In the genomic region with DNA sequence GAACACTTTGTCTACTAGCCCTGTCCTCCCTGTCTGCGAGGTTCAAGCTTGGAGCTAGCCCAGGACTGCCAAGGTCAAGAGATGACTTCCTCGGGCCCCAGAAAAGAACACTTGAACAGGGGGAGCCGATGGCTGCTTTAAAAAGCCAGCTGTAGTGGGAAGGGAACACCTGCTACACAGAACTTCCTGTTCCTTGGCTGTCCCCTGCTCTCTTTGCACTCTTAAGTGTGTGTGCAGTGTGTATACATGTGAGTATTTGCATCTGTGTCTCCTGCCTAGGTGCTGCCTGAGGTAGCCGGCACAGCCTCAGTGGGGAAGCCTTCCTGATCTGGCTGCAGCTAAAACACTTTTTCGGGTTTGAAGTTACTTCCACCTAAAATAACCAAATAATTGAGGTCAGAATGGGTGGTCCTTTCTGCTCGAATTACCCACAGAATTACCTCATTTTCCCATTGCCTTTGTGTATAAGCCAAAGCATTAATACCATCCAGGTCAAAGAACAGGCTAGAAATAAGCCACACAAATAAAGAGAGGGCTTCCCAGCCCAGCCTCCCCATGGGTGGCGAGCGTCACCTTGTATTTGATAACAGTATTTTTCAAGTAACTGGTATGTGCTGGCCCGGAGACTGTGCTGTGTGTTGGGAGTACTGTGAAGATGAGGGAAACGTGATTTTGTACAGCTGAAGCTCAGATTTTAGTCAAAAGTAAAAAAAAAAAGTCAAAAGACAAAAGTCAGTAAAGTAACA, we compare ENCODE assay signal across 9 mouse cellular contexts.
DNase-seq lines count a peak whose midpoint lies in the region; ATAC-seq and TF ChIP-seq lines count a peak whose summit lies in the region.
"Had no signal": no experiment of that assay in that cellular context is flagged by ENCODE, and none has a peak within 500 bp of the region (broad histone marks: within the 10 kb centered on the region; RNA-seq: fewer than 3 reads in every experiment).

No protein-coding gene starts in this region.

- ATAC-seq in limb, embryonic 14.5 days (ENCODE audit: low FRiP score, low read depth), result peak; percentile 57; the same call in 1 of the 2 replicates
- ATAC-seq in heart, embryonic 12.5 days (ENCODE audit: insufficient number of reproducible peaks, low FRiP score), result no peak
- no peak for ATAC-seq in forebrain, embryonic 16.5 days

- no peak for TF ChIP-seq CTCF in small intestine, adult 2 months (IDR thresholded peaks at IDR 0.05; ENCODE audit: extremely low read depth, insufficient read length, insufficient replicate concordance, low read depth, low read length)

- no peak for TF ChIP-seq POLR2A in limb, embryonic 14.5 days (IDR thresholded peaks at IDR 0.05; ENCODE audit: borderline replicate concordance, extremely low read depth, insufficient read depth, insufficient read length)
- no peak for TF ChIP-seq POLR2A in small intestine, adult 2 months (IDR thresholded peaks at IDR 0.05; ENCODE audit: low read depth, low read length)

- H3K9ac ChIP-seq in limb, embryonic 14.5 days (ENCODE audit: low read depth, low read length, severe bottlenecking), result no peak overlapping the region
- H3K9ac ChIP-seq in heart, embryonic 12.5 days, result peak overlapping the region; percentile 42; the same call in 1 of the 2 replicates
- no peak overlapping the region for H3K9ac ChIP-seq in forebrain, embryonic 16.5 days (replicated peaks; ENCODE audit: low read depth, low read length)

- DNase-seq in limb, embryonic 14.5 days (ENCODE audit: low spot score), result no peak
- no peak for DNase-seq in limb, embryonic 10.5 days (ENCODE audit: low spot score)
- DNase-seq in CD4-positive, CD25-positive, alpha-beta regulatory T cell, adult 2 months (ENCODE audit: low read depth, low spot score), result peak; percentile 22
- no peak for DNase-seq in urinary bladder, postnatal 36 days (ENCODE audit: low spot score in 2 of 2)
- DNase-seq in layer of hippocampus, postnatal 36 days, result no peak

- 52% methylated on average over 10 of the region's 10 CpGs for WGBS in limb, embryonic 14.5 days
- WGBS in limb, embryonic 10.5 days, result 80% methylated on average over 10 of the region's 10 CpGs
- 39% methylated on average over 10 of the region's 10 CpGs for WGBS in heart, embryonic 12.5 days
- 57% methylated on average over 10 of the region's 10 CpGs for WGBS in small intestine, adult 2 months
- 53% methylated on average over 10 of the region's 10 CpGs for WGBS in forebrain, embryonic 16.5 days

- no peaks in the 10 kb centered on the region for H3K27me3 ChIP-seq in limb, embryonic 14.5 days (ENCODE audit: control insufficient read depth, insufficient read depth, low read length)
- no peaks in the 10 kb centered on the region for H3K27me3 ChIP-seq in limb, embryonic 10.5 days (ENCODE audit: low read depth, poor library complexity, severe bottlenecking)
- H3K27me3 ChIP-seq in heart, embryonic 12.5 days (replicated peaks), result no peaks in the 10 kb centered on the region
- H3K27me3 ChIP-seq in small intestine, adult 2 months (ENCODE audit: control insufficient read depth, insufficient read depth, low read length), result no peaks in the 10 kb centered on the region
- no peaks in the 10 kb centered on the region for H3K27me3 ChIP-seq in forebrain, embryonic 16.5 days (replicated peaks; ENCODE audit: control insufficient read depth, insufficient read depth, low read length)

- H3K4me2 ChIP-seq in limb, embryonic 14.5 days (replicated peaks; ENCODE audit: low read depth, low read length, severe bottlenecking), result no peak overlapping the region
- H3K4me2 ChIP-seq in heart, embryonic 12.5 days, result no peak overlapping the region
- no peak overlapping the region for H3K4me2 ChIP-seq in forebrain, embryonic 16.5 days (ENCODE audit: low read length)

- no peaks in the 10 kb centered on the region for H3K9me3 ChIP-seq in limb, embryonic 14.5 days (ENCODE audit: control insufficient read depth, low read length)
- no peaks in the 10 kb centered on the region for H3K9me3 ChIP-seq in limb, embryonic 10.5 days (replicated peaks)
- no peaks in the 10 kb centered on the region for H3K9me3 ChIP-seq in heart, embryonic 12.5 days (replicated peaks)
- H3K9me3 ChIP-seq in forebrain, embryonic 16.5 days (ENCODE audit: control insufficient read depth, low read length), result no peaks in the 10 kb centered on the region; the same call in 1 of the 2 replicates
- H3K9me3 ChIP-seq: midbrain, embryonic 10.5 days had no signal

- H3K27ac ChIP-seq in limb, embryonic 14.5 days (replicated peaks; ENCODE audit: low read depth, low read length), result no peak overlapping the region
- H3K27ac ChIP-seq in limb, embryonic 10.5 days, result no peak overlapping the region
- H3K27ac ChIP-seq in heart, embryonic 12.5 days (ENCODE audit: poor library complexity, severe bottlenecking), result peak overlapping the region; percentile 91
- H3K27ac ChIP-seq in small intestine, adult 2 months (ENCODE audit: insufficient read depth, low read depth, low read length), result 0 out of 2 replicates have a peak overlapping the region, but pooled peaks have one; percentile 41
- no peak overlapping the region for H3K27ac ChIP-seq in forebrain, embryonic 16.5 days (ENCODE audit: low read length)
- H3K27ac ChIP-seq: midbrain, embryonic 10.5 days had no signal

- H3K4me1 ChIP-seq in limb, embryonic 14.5 days (ENCODE audit: control insufficient read depth, insufficient read depth, low read length), result peaks cover 13% of the 10 kb centered on the region
- H3K4me1 ChIP-seq in limb, embryonic 10.5 days, result peaks cover 11% of the 10 kb centered on the region
- peaks cover 35% of the 10 kb centered on the region for H3K4me1 ChIP-seq in heart, embryonic 12.5 days (replicated peaks)
- H3K4me1 ChIP-seq in small intestine, adult 2 months (ENCODE audit: control insufficient read depth, insufficient read depth, insufficient read length, low read length), result peaks cover 7% of the 10 kb centered on the region
- no peaks in the 10 kb centered on the region for H3K4me1 ChIP-seq in forebrain, embryonic 16.5 days (replicated peaks; ENCODE audit: control insufficient read depth, insufficient read depth, low read length)
- H3K4me1 ChIP-seq: midbrain, embryonic 10.5 days had no signal

- no peak overlapping the region for H3K4me3 ChIP-seq in limb, embryonic 14.5 days (replicated peaks; ENCODE audit: low read length)
- no peak overlapping the region for H3K4me3 ChIP-seq in limb, embryonic 10.5 days
- no peak overlapping the region for H3K4me3 ChIP-seq in heart, embryonic 12.5 days
- H3K4me3 ChIP-seq in small intestine, adult 2 months (ENCODE audit: low read depth, low read length), result no peak overlapping the region
- H3K4me3 ChIP-seq in forebrain, embryonic 16.5 days (replicated peaks; ENCODE audit: low read length), result no peak overlapping the region
- H3K4me3 ChIP-seq: midbrain, embryonic 10.5 days had no signal

- H3K36me3 ChIP-seq in limb, embryonic 14.5 days (ENCODE audit: control insufficient read depth, insufficient read depth, low read length), result no peaks in the 10 kb centered on the region
- H3K36me3 ChIP-seq in limb, embryonic 10.5 days, result no peaks in the 10 kb centered on the region
- no peaks in the 10 kb centered on the region for H3K36me3 ChIP-seq in heart, embryonic 12.5 days
- H3K36me3 ChIP-seq in small intestine, adult 2 months (ENCODE audit: control insufficient read depth, insufficient read depth, low read length), result no peaks in the 10 kb centered on the region
- no peaks in the 10 kb centered on the region for H3K36me3 ChIP-seq in forebrain, embryonic 16.5 days (ENCODE audit: control insufficient read depth, insufficient read depth)
- H3K36me3 ChIP-seq: midbrain, embryonic 10.5 days had no signal

Comparison
In these comparisons a context has a peak if more than half of its experiments do, and no peak if none do; other contexts are left out.
1. H3K27ac ChIP-seq: peak in heart, embryonic 12.5 days (single experiment) and small intestine, adult 2 months (single experiment); none in limb, embryonic 14.5 days (single experiment), limb, embryonic 10.5 days (single experiment) and forebrain, embryonic 16.5 days (single experiment).